ENCODE assay signal across 35 mouse cellular contexts in genomic region chr19:29410619-29411018, GRCm38 (mm10). TPM values are rescaled to one million over a fixed set of nuclear protein-coding genes. Genes with fewer than 3 reads are reported as not detected.
"Had no signal": no experiment of that assay in that cellular context is flagged by ENCODE, and none has a peak within 500 bp of the region (broad histone marks: within the 10 kb centered on the region; RNA-seq: fewer than 3 reads in every experiment).

Gene Pdcd1lg2, plus strand, starts transcription at chr19:29410919.

- H3K9ac ChIP-seq: heart, embryonic 12.5 days; hindbrain, embryonic 12.5 days; hindbrain, embryonic 14.5 days; kidney, embryonic 15.5 days; limb, embryonic 13.5 days; limb, embryonic 15.5 days; liver, embryonic 12.5 days; liver, embryonic 14.5 days had no signal

- H3K4me1 ChIP-seq: heart, embryonic 12.5 days; hindbrain, embryonic 12.5 days; kidney, embryonic 15.5 days; liver, embryonic 12.5 days had no signal

- H3K36me3 ChIP-seq: heart, embryonic 12.5 days; hindbrain, embryonic 10.5 days; hindbrain, embryonic 12.5 days; kidney, embryonic 15.5 days; limb, embryonic 13.5 days; limb, embryonic 15.5 days; liver, embryonic 12.5 days had no signal

- H3K27me3 ChIP-seq: hindbrain, embryonic 12.5 days; kidney, embryonic 15.5 days; limb, embryonic 13.5 days; limb, embryonic 15.5 days; liver, embryonic 12.5 days had no signal

- H3K27ac ChIP-seq: gastrocnemius, adult 2 months; heart, adult 2 months; hindbrain, embryonic 10.5 days; hindbrain, embryonic 12.5 days; hindbrain, embryonic 14.5 days; kidney, embryonic 15.5 days; kidney, postnatal 0 days; limb, embryonic 13.5 days; limb, embryonic 15.5 days; liver, embryonic 12.5 days; liver, embryonic 14.5 days had no signal

- H3K4me2 ChIP-seq: heart, embryonic 12.5 days; hindbrain, embryonic 12.5 days; hindbrain, embryonic 14.5 days; kidney, embryonic 15.5 days; limb, embryonic 13.5 days; limb, embryonic 15.5 days; liver, embryonic 12.5 days had no signal

- H3K9me3 ChIP-seq: heart, embryonic 12.5 days; hindbrain, embryonic 10.5 days; hindbrain, embryonic 12.5 days; kidney, embryonic 15.5 days; limb, embryonic 13.5 days; limb, embryonic 15.5 days; liver, embryonic 12.5 days had no signal

- H3K4me3 ChIP-seq: gastrocnemius, adult 2 months; heart, adult 2 months; heart, embryonic 12.5 days; hindbrain, embryonic 10.5 days; hindbrain, embryonic 12.5 days; kidney, embryonic 15.5 days; limb, embryonic 13.5 days; limb, embryonic 15.5 days; liver, embryonic 12.5 days had no signal

- ATAC-seq: hindbrain, embryonic 16.5 days; intestine, embryonic 16.5 days; liver, embryonic 12.5 days had no signal

- DNase-seq: gastrocnemius, adult 2 months; gastrocnemius, postnatal 10 days; gastrocnemius, postnatal 25 days; heart, adult 2 months; heart, postnatal 10 days; heart, postnatal 4 days; kidney, adult 11 months; kidney, adult 2 months; kidney, adult 9 months; kidney, postnatal 14 days; kidney, postnatal 36 days; layer of hippocampus, adult 9-11 months; layer of hippocampus, postnatal 36 days; left cerebral cortex, postnatal 4 days had no signal

RNA-seq across cellular contexts. Expression of gene Pdcd1lg2, which starts in this region (rescaled TPM):
- total RNA-seq: gastrocnemius, adult 2 months; gastrocnemius, postnatal 10 days; gastrocnemius, postnatal 25 days; gastrocnemius, postnatal 4 days; granulocyte monocyte progenitor cell, adult 5-6 weeks; heart, adult 2 months; heart, postnatal 10 days; heart, postnatal 25 days; heart, postnatal 4 days; layer of hippocampus, adult 18-20 months; layer of hippocampus, postnatal 14 days; layer of hippocampus, postnatal 36 days; left cerebral cortex, postnatal 10 days had no signal
- polyA plus RNA-seq: heart, embryonic 12.5 days; heart, embryonic 14.5 days; hindbrain, embryonic 10.5 days; hindbrain, embryonic 12.5 days; intestine, embryonic 14.5 days; kidney, embryonic 15.5 days; kidney, postnatal 0 days; limb, embryonic 11.5 days; limb, embryonic 13.5 days; limb, embryonic 15.5 days had no signal
